7 mouse cellular contexts compared by ENCODE assay signal in the genomic region with DNA sequence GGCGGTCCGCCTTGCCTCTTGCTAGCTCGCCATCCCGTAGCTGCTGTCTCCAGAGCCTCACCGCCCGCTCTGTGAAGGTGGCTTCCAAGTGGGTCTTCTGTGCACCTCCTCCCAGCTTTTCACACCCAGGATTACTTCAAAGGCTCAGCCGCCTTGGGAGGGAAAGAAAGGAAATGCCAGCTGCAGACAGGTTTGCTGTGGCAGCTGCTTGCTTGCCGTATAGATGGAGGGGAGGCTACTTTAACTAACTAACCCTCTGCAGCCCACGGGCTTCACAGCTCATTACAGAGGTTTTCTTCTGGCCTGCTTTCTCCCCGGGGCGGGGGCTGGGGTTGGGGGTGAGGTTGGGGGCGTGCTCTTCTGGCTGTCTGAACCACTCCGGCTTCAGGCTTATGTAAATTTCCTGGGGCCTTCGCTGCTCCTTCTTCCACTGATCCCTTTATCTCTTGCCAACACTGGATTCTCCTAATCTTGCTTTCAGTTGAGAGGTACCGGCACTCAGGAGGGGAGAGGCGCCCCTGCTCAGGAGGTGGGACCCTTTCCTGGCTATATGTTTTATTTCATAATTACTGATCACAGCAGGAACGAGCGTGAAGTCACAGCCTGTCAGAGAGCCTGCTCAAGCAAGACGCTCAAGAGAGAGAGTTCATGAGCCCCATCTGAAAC.
DNase-seq lines count a peak whose midpoint lies in the region; ATAC-seq and TF ChIP-seq lines count a peak whose summit lies in the region.

No protein-coding gene starts in this region.

- no peaks in the 10 kb centered on the region for H3K36me3 ChIP-seq in ES-E14 (ENCODE audit: control insufficient read depth, insufficient read depth, low read length, poor library complexity, severe bottlenecking)
- H3K36me3 ChIP-seq in forebrain, embryonic 14.5 days (ENCODE audit: control insufficient read depth, insufficient read depth, low read length): no peaks in the 10 kb centered on the region
- no peaks in the 10 kb centered on the region for H3K36me3 ChIP-seq in lung, embryonic 16.5 days (ENCODE audit: control insufficient read depth, insufficient read depth, low read length)

- peak overlapping the region; percentile 49; the same call in 1 of the 2 replicates for H3K9ac ChIP-seq in ES-E14 (ENCODE audit: insufficient read depth, low read depth, low read length, poor library complexity, severe bottlenecking)
- peak overlapping the region; percentile 52 for H3K9ac ChIP-seq in forebrain, embryonic 14.5 days (ENCODE audit: low read length)
- peak overlapping the region; percentile 12 for H3K9ac ChIP-seq in lung, embryonic 16.5 days (ENCODE audit: low read length)

- DNase-seq in ES-E14 (ENCODE audit: low read depth, low spot score) (peak; percentile 40), ZHBTc4 (ENCODE audit: low read depth, low spot score) (peak; percentile 75)
- peak; percentile 70 for DNase-seq in forebrain, embryonic 14.5 days (ENCODE audit: low spot score)
- DNase-seq in kidney, adult 9 months: peak; percentile 3
- DNase-seq in retina, embryonic 14.5 days (ENCODE audit: low spot score): peak; percentile 60

- H3K4me2 ChIP-seq in forebrain, embryonic 14.5 days (ENCODE audit: low read length): peak overlapping the region; percentile 53
- H3K4me2 ChIP-seq in lung, embryonic 16.5 days (ENCODE audit: low read depth, low read length): peak overlapping the region; percentile 51

- peaks cover 4 to 8% of the 10 kb centered on the region in 2 experiments; a peak in 2 of 4 replicates for H3K4me1 ChIP-seq in ES-E14 (ENCODE audit: control insufficient read depth in 2 of 2, insufficient read depth in 2 of 2, low read length in 2 of 2, poor library complexity in 1 of 2)
- H3K4me1 ChIP-seq in forebrain, embryonic 14.5 days (ENCODE audit: control insufficient read depth, insufficient read depth, low read length): peaks cover 15% of the 10 kb centered on the region
- H3K4me1 ChIP-seq in lung, embryonic 16.5 days (replicated peaks; ENCODE audit: control insufficient read depth, insufficient read depth, low read length): peaks cover 15% of the 10 kb centered on the region

- WGBS in forebrain, embryonic 14.5 days: 1% methylated on average over 19 of the region's 19 CpGs
- under 1% methylated on average over 19 of the region's 19 CpGs for WGBS in lung, embryonic 16.5 days

- in situ Hi-C loops in ES-E14 (cut with MboI; ENCODE audit: low sequenced_read_pairs in 2 of 2, unreplicated experiment in 2 of 2): loop anchor here (10.0 to 25.0 kb wide), 3 partner anchors 260 to 543 kb away; no protein-coding TSS in a partner anchor

- no peak overlapping the region for H3K27ac ChIP-seq in ES-E14 (ENCODE audit: insufficient read depth, low read depth, low read length, poor library complexity, severe bottlenecking)
- H3K27ac ChIP-seq in forebrain, embryonic 14.5 days (ENCODE audit: low read depth, low read length): peak overlapping the region; percentile 58
- no peak overlapping the region for H3K27ac ChIP-seq in lung, embryonic 16.5 days (ENCODE audit: low read length)

- peak overlapping the region; percentile 34 to 39 for H3K4me3 ChIP-seq in ES-E14 (ENCODE audit: insufficient read depth in 1 of 2, low read depth in 1 of 2, low read length in 2 of 2, poor library complexity in 1 of 2, severe bottlenecking in 1 of 2)
- H3K4me3 ChIP-seq in forebrain, embryonic 14.5 days (ENCODE audit: low read depth, low read length): peak overlapping the region; percentile 21
- peak overlapping the region; percentile 22 for H3K4me3 ChIP-seq in lung, embryonic 16.5 days (ENCODE audit: low read length)

- no peaks in the 10 kb centered on the region for H3K27me3 ChIP-seq in forebrain, embryonic 14.5 days (replicated peaks; ENCODE audit: control insufficient read depth, insufficient read depth, low read length)
- no peaks in the 10 kb centered on the region for H3K27me3 ChIP-seq in lung, embryonic 16.5 days (ENCODE audit: control insufficient read depth, insufficient read depth, low read depth, low read length)

- peak; percentile 83 for ATAC-seq in forebrain, embryonic 14.5 days
- ATAC-seq in lung, embryonic 16.5 days (ENCODE audit: low read depth): peak; percentile 88
- ATAC-seq in activated CD4-positive, CD25-positive, alpha-beta regulatory T cell, adult 4 months: no peak

- H3K9me3 ChIP-seq in ES-E14 (ENCODE audit: control insufficient read depth, insufficient read depth, low read depth, low read length): no peaks in the 10 kb centered on the region
- no peaks in the 10 kb centered on the region for H3K9me3 ChIP-seq in forebrain, embryonic 14.5 days (replicated peaks; ENCODE audit: control insufficient read depth, low read length)
- H3K9me3 ChIP-seq in lung, embryonic 16.5 days (ENCODE audit: control insufficient read depth, low read length): no peaks in the 10 kb centered on the region; the same call in 1 of the 2 replicates

TF ChIP-seq in ES-E14, 5 proteins besides CTCF, POLR2A, EP300 and RAD21:
- no peak for TF ChIP-seq ZNF384 (IDR thresholded peaks at IDR 0.05; ENCODE audit: low read depth, low read length)
- no peak for TF ChIP-seq ZC3H11A (IDR thresholded peaks at IDR 0.05; ENCODE audit: borderline replicate concordance, low read depth, low read length)
- no peak for TF ChIP-seq HCFC1 (IDR thresholded peaks at IDR 0.05; ENCODE audit: borderline replicate concordance, insufficient read depth, low read length)
- no peak for TF ChIP-seq CHD2 (IDR thresholded peaks at IDR 0.05; ENCODE audit: low read depth, low read length)
- no peak for TF ChIP-seq MAFK (IDR thresholded peaks at IDR 0.05; ENCODE audit: insufficient read depth, low read depth, low read length)

Comparison
In these comparisons a context has a peak if more than half of its experiments do, and no peak if none do; other contexts are left out.
1. DNase-seq: peak in every context shown above with its lines; median percentile 75 in ZHBTc4; 70 in forebrain, embryonic 14.5 days; 60 in retina, embryonic 14.5 days; 40 in ES-E14; 3 in kidney, adult 9 months.